Mouse (Mus musculus) heart, postnatal 0 days (tissue): ENCODE results near the gene Eya4. TPM values are rescaled to one million over a fixed set of nuclear protein-coding genes. Genes with fewer than 3 reads are reported as not detected.

Source experiments
- ATAC-seq: fragments of 200-750 bp; cut with Nextera tagmentation; 2 replicates; pipeline ENCODE4 v1.8.0; 2017; ENCODE audit warnings: low read depth, moderate number of reproducible peaks, moderate library complexity; ENCODE audit not compliant: insufficient read depth
- DNase-seq: peaks from one replicate; pipeline ENCODE4 v3.0.0-alpha.2; 2016; ENCODE audit warnings: low spot score
- H3K27ac ChIP-seq: fragments of 300-500 bp; sonication (generic); 2 replicates; pipeline ENCODE4 v1.5.1; 2014; ENCODE audit warnings: low read depth, mild to moderate bottlenecking
- H3K27me3 ChIP-seq: fragments of 300-500 bp; sonication (generic); 2 replicates; pipeline ENCODE4 v1.6.1; 2014; ENCODE audit warnings: low read length, mixed read lengths; ENCODE audit not compliant: control insufficient read depth, insufficient read depth
- H3K36me3 ChIP-seq: fragments of 300-500 bp; sonication (generic); replicated peaks from 2 replicates; pipeline ENCODE4 v1.6.1; 2014; ENCODE audit warnings: low read length, mixed read lengths; ENCODE audit not compliant: control insufficient read depth, insufficient read depth
- H3K4me1 ChIP-seq: fragments of 300-500 bp; sonication (generic); 2 replicates; pipeline ENCODE4 v1.6.1; 2014; ENCODE audit warnings: antibody characterized with exemption; ENCODE audit not compliant: control insufficient read depth, insufficient read depth
- H3K4me2 ChIP-seq: fragments of 300-500 bp; sonication (generic); 2 replicates; pipeline ENCODE4 v1.6.1; 2014; ENCODE audit warnings: low read depth, mild to moderate bottlenecking, low read length, moderate library complexity
- H3K4me3 ChIP-seq: fragments of 300-500 bp; sonication (generic); 2 replicates; pipeline ENCODE4 v1.5.1; 2014; ENCODE audit warnings: low read depth, low read length
- H3K9ac ChIP-seq: fragments of 300-500 bp; sonication (generic); replicated peaks from 2 replicates; pipeline ENCODE4 v1.6.1; 2014; ENCODE audit warnings: low read depth, low read length, mixed read lengths
- H3K9me3 ChIP-seq: fragments of 300-500 bp; sonication (generic); replicated peaks from 2 replicates; pipeline ENCODE4 v1.6.1; 2016; ENCODE audit warnings: low read length; ENCODE audit not compliant: control insufficient read depth
- CTCF ChIP-seq: IDR thresholded peaks from 2 replicates; pipeline ENCODE4 v1.5.1; 2016; ENCODE audit warnings: antibody characterized with exemption, control low read depth, low read depth
- EP300 ChIP-seq: IDR thresholded peaks from 2 replicates; pipeline ENCODE4 v1.6.1; 2016; ENCODE audit warnings: antibody characterized with exemption, low read depth
- WGBS: fragments of 180-500 bp; shearing (Covaris S2); extraction: QIAGEN DNeasy Blood & Tissue Kit; methylation state at CpG from one replicate; pipeline ENCODE4 v1.1.7; 2014; 5-methylcytosine and 5-hydroxymethylcytosine counted together
- polyA plus RNA-seq: library from polyadenylated mRNA; unstranded; fragments of >200 nt; fragmentation: Nextera tagmentation; extraction: Ambion mirVana; gene quantifications from 2 replicates; pipeline ENCODE4 v1.2.1, GENCODE M21; 2015
- total RNA-seq: library from RNA; depleted of rRNA; stranded (reverse); fragments of >200 nt; gene quantifications from 2 replicates; pipeline ENCODE4 v1.2.3, GENCODE M21; 2014; ENCODE audit warnings: low replicate concordance

The Eya4 gene
- total and polyA plus RNA-seq, 2 experiments from 2014 or later, result 0.19 to 0.57 TPM

GRCm38 (mm10) chr10:23060041-23060693, 290.4 kb downstream of the Eya4 start:
- Histone ChIP-seq H3K9me3 (no peaks in the 10 kb centered on the region), H3K27me3 (no peaks in the 10 kb centered on the region), H3K9ac (no peak overlapping the region), H3K4me2 (no peak overlapping the region), H3K27ac (no peak overlapping the region), H3K4me1 (no peaks in the 10 kb centered on the region), H3K4me3 (no peak overlapping the region), H3K36me3 (no peaks in the 10 kb centered on the region)
- DNase-seq, result no peak
- 60% methylated on average over 5 of the region's 5 CpGs for WGBS
- ATAC-seq, result no peak
- no peak for TF ChIP-seq EP300
- TF ChIP-seq CTCF, result no peak

DNA sequence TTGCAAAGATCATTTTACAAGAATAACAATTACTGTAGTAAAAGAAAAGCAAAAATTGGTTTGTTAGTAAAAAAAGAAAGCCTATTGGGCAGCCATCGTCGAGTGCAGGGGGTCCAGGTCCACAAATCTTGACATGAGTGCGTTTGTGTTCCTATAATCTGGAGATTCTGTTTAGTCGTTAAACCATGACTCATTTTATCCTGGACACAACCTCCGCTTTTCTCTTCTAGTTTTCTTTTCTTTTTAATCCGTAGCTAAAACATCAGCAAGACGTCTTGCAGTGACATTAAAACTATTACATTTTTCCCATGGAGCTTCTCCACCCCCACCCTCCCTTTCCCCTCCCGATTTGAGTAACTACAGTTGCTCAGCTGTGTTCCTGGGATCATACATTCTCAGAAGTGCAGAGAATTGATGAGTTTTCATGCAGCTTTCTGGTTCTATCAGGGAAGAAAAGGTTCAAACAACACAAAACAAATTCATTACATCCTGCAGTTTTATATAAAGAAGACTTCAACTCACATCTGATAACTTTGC, 297.1 kb downstream of the Eya4 start:
- 65% methylated on average over 8 of the region's 8 CpGs for WGBS
- ATAC-seq, result no peak
- Histone ChIP-seq H3K4me1 (no peaks in the 10 kb centered on the region), H3K9ac (no peak overlapping the region), H3K4me3 (no peak overlapping the region), H3K9me3 (no peaks in the 10 kb centered on the region), H3K27ac (no peak overlapping the region), H3K4me2 (no peak overlapping the region), H3K36me3 (no peaks in the 10 kb centered on the region), H3K27me3 (no peaks in the 10 kb centered on the region)
- no peak for TF ChIP-seq CTCF
- no peak for TF ChIP-seq EP300
- no peak for DNase-seq
